Mouse (Mus musculus): ENCODE data around the gene A430005L14Rik.

GRCm38 (mm10) chr4:153951150-153951549 is 5.9 kb upstream of the A430005L14Rik start:
- no peak for TF ChIP-seq CTCF (IDR thresholded peaks at IDR 0.05; ENCODE audit: control insufficient read depth, insufficient read depth, insufficient replicate concordance, low read depth, low read length)
- TF ChIP-seq POLR2A (IDR thresholded peaks at IDR 0.05; ENCODE audit: control insufficient read depth, low read depth, low read length) = no peak

All from testis, adult 2 months (tissue).